Mouse (Mus musculus): ENCODE measurements around the gene Trim43c.
"Not testable (repeated sequence)": the region's sequence is repeated elsewhere in the genome, so short reads cannot be mapped to it uniquely, and the experiment has no call there.

Trim43c gene

GRCm38 (mm10) chr9:88838864-88839263, at the start of gene Trim43c:
Trim43c (plus strand) TSS chr9:88839164.
- not testable (repeated sequence) for DNase-seq

GRCm38 (mm10) chr9:88853072-88853471, 14.1 kb downstream of the Trim43c start:
- not testable (repeated sequence) for DNase-seq

DNA sequence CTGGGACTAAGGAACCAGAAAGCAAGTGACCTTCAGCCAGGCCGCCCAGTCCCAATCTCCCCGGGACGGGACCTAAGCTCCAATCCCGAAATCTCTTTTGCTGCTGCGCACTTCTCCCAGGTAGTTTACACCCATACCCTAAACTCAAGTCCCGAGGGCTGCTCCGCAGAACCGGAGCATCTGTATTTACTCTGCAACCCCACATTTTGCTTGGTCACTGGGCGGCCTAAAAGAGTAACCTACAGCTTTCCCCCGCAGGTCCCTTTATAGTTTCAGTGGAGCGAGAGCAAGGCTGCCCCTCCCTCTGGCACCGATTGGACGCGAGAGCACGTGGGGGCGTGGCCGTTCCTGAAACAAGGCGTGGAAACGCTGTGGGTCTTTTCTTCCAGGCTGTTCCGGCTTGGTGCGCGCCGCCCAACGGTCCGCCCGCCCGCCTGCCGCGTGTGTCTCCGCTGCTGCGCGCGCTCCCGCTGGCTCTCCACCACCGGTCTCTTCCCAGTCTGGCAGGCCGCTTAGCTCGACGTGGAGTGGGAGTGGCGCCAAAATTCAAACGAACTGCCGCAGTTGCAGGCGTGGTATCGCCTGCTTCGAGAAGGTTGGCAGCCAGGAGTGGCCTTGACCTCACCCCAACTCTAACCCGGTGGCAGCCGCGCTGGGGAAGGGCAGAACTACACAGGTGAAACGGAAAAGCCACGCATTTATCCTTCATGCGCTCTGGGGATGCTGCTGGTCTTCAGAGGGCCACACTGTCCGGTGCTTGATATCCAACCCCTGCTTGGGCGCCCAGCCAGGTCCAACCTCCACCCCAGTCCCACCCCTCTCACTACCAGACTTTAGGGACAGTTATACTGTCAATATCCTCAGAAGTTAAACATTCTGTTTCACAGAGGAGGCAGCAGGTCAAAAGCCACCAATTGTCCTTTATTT, 19.9 kb downstream of the Trim43c start:
- peak; percentile 91 for DNase-seq

All from kidney, adult 11 months (tissue).